Mouse (Mus musculus) left cerebral cortex, adult 8-10 months (tissue): ENCODE measurements at regions not wholly inside any gene's neighbourhood (a gene's known extent, or its start where the extent isn't known, plus 50 kb on each side); places are given as distances from the start of the nearest gene placed in this dataset.

Experiments
- DNase-seq, 2 experiments: peaks; one replicate each; pipeline ENCODE4 v3.0.0; 2022; ENCODE audit warnings: low spot score in 2 of 2

DNA sequence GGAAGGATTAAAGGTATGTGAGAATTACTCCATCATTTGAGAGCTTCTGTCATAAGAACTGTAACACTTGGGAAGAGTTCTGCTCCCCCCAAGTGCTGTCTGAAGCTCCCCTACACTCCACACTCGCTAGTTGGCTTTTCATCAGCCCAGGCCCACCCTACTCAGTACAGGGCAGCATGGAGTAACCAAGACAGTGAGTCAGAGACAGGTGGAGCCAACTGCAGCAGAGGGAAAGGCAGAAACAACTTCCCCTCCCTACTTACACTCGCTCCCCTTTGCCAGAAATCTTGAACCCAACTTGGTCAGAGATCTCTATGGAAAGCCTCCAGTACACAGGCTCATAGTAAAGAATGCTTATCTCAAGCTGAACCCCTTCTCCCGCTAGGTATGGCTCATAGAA lies 2046.5 kb downstream of the Grik2 start:
- DNase-seq, result no peak

DNA sequence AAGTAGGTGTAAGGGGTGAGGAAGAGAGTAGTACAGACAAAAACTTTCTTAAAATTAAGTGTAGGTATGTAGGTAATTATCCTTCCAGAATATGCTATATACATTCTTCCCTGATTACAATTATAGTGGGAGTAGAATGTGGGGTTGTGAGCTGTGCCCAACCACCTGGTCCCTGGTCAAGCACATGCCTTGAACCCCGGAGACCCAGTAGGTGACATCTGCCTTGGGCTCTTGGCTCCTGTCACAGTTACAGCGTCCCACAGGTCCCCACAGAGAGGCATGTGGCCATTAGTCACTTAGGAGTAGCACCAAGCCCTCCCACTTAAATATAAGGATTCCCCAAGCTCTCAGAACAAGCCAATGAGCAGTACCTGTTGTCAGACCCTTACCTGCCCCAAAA lies 2046.9 kb downstream of the Grik2 start:
- no peak for DNase-seq

DNA sequence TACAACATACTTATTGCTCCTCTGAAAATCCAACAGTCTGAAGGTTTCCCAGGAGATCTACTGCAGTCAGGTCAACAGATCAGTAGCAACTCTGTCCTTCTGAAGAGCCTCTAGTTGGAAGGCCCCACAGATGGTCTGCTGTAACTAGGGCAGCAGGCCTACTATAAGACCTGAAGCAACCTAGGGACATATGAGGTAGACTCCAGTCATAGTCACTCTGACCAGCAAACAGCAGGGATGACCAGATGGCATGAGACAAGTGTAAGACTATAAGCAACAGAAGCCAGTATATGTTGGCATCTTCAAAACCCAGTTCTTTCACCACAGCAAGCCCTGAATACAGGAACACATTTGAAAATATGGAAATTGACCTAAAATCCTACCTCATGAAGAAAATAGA lies 2079.8 kb downstream of the Grik2 start:
- DNase-seq, result peak in 1 of 2 experiments; percentile 11
